Mouse (Mus musculus) spleen, postnatal 10 days (tissue): ENCODE data around the gene Psmd8.
"Not testable (repeated sequence)": the region's sequence is repeated elsewhere in the genome, so short reads cannot be mapped to it uniquely, and the experiment has no call there.

Experiments
- DNase-seq, 2 experiments: peaks; one replicate each; pipeline ENCODE4 v3.0.0; 2021 to 2022; ENCODE audit warnings: low spot score in 2 of 2

Gene Psmd8

GRCm38 (mm10) chr7:29170755-29171561, 9.5 kb downstream of the Psmd8 start:
- DNase-seq = peak in 1 of 2 experiments; percentile 54

DNA sequence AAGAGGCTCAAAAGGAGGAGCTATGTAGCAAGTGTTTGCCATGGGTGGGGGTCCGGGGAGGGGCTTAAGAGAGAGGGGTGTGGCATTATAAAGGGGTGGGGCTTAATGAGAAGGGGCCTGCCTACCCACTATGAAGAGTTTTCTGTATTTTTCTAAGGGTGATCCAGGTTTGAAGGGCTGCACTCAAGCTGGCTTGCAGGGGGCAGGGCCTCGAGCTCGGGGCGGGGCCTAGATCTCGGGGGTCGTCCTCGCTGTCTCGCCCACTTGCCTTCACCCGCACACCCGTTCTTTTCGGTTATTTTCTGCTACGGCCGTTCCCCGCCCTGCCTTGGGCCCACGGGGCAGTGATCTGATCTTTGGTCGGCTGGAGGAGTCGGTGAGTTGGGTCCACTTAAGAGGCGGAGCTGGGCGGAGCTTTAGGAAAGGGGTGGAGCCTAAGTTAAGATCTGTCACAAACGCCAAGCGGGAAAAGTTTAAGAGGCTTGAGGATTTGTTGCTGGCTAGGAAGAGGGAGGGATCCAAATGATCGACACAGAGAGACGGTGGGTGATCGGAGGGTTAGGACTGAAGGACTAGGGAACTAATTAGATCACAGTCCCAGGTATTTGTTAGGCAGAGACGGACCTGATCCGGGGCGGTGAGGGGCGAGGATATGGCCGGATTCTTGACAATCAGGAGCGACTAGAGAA, 10.3 kb downstream of the Psmd8 start, which contains the start of the genes Ggn and Spred3:
Ggn (plus strand) TSS at position 145 of the 689 bp plus-strand sequence.
Spred3 (minus strand) TSS at position 346 of the 689 bp plus-strand sequence.
- DNase-seq = peak; percentile 45 to 74

DNA sequence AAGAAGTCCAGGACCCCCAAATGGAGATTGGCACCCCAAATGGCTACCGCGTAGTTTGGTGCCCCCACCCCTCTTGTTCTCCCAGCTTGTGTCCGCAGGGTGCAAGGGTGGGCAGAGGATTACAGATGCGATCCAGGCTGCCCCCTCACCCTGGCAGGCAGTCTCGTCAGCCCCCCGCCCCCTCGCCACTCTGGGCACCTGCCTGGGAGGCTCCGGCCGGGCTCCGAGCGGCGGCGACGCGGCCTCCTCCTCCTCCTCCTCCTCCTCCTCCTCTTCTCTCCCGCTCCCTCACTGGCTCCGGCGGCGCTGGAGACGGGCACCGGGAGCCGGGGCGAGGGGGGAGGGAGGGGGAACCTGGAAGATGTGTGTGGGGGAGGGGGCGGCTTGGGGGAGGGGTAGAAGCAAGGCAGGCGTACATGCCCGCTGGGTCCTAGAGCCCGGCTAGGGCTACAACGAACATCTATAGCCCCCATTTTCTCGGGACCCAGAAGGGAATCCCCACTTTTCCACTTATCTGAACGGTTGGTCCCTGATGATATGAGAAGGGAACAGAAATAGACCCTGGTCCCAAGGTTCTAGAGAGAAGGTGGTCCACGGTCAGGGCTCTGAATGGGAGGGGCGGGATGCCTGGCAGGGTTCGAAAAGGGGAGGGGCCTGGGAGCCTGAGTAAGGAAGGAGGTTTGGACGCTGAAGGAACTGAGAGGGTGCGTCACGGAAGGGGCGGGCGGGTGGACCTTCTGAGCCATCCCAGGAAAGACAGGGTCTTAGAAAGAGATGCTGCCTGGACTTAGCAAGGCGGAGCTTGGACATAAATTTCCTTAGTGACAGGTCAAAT, 11.1 kb downstream of the Psmd8 start:
- DNase-seq = peak in 1 of 2 experiments; percentile 43

- no peak for DNase-seq
These were observed 11.7 kb downstream of the Psmd8 start for GRCm38 (mm10) chr7:29168791-29169230.

DNA sequence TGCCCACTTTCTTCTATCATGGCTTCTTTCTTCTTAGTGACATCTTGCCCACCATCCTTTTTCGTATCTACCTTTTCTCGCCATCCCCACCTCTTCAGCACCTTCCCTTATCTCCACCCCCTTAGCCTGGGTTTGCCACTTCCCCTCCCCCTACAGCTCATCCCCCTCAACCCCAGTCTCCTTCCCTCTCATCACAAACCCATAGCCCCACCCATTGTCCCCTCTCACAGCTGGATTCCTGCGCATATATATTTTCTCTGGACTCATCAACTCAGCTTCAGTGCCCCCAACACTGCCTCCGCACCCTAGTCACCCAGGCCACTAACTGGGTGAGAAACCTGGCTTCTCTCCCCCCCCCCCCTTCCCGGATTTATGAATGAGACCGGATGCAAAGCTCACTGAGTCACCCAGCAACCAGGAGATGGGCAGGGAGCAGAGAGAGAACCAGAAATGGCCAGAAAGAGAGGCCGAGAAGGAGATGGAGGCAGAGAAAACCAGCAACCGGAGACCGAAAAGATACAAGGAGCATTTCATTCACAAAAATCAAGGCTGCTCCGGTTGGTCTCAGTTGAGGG, 12.3 kb downstream of the Psmd8 start:
- DNase-seq = no peak

DNA sequence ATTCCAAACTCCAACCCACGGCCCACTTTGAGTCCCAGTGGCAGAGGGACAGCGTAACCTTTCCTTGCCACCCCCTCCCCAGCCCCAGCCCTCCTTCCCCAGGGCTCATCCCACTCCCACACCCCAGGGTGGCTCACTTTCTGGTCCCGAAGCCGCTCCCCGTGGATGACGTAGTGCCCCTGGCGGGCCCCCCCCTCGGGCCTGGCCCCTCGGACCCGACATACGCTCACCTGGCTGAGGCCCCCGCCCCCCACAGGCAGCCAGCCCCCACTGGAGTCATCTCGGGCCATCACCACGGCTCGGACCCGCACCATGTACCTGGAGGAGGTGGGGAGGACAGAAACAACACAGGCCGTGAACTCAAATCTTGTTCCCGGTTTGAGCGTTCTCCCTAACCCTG, 12.8 kb downstream of the Psmd8 start:
- DNase-seq = no peak

DNA sequence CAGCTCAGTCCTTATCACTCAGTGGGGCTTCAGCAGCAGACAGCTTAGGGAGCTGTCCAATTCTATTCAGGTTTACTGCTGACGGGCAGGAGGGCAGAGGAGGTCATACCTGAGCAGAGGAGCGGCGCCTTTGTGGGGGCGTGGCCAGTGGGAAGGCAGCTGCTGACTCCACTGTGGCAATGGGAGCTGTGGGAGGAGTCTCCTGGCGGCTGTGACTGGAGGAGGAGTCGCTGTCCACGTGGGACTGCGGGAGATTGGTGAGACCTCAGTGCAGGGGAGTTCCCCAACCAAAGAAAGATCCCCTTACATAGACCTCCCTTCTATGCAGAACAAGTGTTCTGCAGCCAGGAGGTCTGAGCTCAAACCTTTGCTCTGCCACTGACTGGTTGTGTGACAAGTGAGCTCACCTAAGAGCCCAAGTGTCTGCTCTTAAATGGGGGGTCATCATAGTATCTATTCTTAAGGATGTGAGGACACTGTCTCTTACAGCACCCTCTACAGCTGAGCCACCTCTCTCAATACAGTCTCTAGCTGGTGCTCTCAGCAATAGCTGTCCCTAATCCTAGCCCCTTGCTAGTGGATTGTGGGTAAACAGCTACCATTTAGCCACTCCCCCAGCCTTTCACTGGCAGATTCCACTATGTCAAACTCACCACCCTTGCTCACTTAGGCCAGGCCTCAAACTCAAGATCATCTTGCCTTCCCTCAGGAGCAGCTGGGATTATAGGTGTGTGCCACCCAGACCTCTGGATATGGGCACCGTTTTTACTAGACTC, 17.6 kb downstream of the Psmd8 start:
- peak in 1 of 2 experiments; percentile 55 for DNase-seq

DNA sequence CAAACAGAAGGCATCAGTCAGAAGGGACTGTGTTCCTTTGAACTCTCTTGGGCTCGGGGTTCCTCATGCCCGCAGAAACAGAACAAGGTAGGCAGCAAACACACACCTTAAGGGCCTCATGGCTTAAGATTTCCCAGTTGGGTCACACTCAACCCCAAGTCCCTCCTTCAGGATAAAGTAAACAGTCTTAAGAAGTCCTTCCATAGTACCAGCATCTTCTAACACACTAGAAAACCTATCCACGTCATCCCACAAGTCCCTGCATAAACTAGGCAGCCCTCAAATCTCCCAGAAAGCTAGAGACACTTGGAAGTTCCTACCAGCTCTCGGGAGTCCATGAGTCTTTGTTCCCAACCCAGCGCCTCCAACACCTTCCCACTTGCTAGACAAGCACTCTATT, 18.2 kb downstream of the Psmd8 start:
- no peak for DNase-seq

DNA sequence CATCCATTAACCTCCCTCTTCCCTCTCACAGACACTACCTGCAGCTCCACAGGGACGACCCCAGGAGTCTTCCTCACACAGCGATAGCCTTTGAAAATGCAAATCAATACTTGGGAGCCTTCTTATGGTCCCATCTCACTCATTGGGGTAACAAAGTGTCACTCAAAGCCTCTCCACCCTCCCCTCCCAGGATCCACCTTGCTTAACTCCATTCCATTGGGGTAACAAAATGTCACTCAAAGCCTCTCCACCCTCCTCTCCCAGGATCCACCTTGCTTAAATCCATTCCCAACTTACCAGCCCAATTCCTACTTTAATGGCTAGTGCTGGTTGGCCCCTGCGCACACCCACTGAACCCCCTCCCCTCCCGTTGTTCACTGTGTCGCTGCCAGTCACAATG, 22.2 kb downstream of the Psmd8 start:
- DNase-seq = no peak

- peak in 1 of 2 experiments; percentile 76 for DNase-seq
These were observed 24.4 kb downstream of the Psmd8 start, which contains the start of gene Fam98c for GRCm38 (mm10) chr7:29155838-29156782. Gene Fam98c (minus strand): TSS chr7:29156234.

- DNase-seq = peak; percentile 72 to 91
These were observed 25.2 kb downstream of the Psmd8 start for GRCm38 (mm10) chr7:29155196-29155837.

DNA sequence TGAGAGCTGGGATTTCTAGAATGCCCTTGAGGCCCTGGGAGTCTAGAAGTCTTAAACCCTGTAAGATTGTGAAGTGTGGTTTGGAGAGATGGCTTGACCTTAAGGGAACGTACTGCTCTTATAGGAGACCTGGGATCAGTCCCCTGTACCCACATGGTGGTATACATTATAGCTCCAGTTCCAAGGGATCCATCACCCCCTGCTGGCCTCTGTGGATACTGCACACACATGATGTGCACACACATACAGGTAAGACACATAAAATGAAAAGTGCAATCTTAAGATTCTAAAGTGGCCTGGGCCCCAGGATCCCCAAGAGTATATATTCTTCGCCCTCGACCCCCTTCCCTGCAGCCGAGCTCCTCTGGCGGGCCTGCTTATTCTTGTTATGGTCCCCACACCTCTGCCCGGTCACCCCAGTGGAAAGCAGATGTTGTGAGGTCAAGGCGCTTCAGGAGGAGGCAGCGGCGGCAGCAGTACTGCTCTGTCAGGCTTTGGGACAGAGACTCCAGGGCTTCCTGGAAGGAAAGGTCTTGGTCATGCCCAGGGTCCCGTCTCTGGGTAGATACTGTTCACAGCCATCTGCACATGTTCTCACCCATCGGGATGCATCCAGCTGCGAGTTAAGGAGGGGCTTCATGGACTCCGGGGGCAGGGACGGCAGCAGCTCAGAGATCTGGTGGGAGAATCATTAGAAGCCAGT, 26.3 kb downstream of the Psmd8 start:
- DNase-seq = no peak

DNA sequence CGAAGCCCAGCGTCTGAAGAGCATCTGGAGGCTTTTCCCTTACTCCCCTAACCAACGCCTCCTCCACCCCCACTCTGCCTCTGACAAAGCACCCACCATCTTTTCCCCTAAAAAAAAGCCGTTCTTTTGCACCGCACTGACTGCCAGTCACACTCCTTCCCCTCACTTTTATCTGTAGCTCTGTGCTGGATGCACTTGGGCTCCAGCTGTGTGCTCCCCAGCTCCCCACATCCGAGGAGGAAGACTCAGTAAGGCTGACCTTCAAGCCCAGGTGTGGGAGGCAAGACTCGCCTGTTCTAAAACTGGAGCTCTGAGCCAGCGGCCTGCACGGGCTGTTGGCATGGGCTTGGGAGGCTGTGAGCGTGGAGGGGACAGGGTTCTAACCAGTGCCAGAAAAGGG, 29.0 kb downstream of the Psmd8 start:
- DNase-seq = no peak

GRCm38 (mm10) chr7:29148771-29149170, 31.7 kb downstream of the Psmd8 start:
- DNase-seq = no peak

DNA sequence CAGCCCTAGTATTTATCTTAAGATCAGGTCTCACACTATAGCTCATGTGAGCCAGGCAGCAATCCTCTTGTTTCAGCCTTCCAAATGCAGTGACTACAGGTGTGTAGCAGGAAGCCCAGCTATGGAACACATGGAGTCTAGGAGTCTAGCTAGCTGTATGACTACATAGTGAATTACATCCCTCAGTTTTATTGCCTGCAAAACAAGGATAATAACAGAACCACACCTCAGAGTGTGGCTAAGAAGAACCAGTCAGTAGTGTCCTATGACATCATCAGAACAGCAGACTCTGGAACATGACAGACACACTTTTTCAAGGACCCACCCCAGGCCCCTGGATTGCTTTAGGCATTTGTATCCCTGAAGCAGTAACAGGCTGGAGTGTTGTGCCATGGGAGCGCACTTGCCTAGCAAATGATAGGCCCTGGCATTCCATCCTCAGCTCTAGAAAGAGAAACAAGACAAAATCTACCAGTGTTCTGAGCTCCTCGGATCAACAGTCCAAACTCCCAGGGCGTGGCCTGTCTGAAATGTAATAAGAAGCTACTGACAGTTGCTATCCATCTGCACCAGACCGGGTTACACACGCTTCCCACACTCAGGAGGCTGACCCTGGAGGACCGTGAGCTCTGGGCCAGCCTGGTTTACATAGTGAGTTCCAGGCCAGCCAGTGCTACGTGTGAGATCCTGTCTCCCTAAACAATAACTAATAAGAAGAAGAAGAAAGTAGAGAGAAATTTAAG, 33.7 kb downstream of the Psmd8 start:
- no peak for DNase-seq

GRCm38 (mm10) chr7:29144006-29144405, 36.5 kb downstream of the Psmd8 start:
- DNase-seq = no peak

- no peak for DNase-seq
These were observed 39.1 kb downstream of the Psmd8 start for GRCm38 (mm10) chr7:29141416-29141815.

GRCm38 (mm10) chr7:29139237-29139636, 41.3 kb downstream of the Psmd8 start:
- not testable (repeated sequence) for DNase-seq
